24 mouse cellular contexts compared by ENCODE assay signal in genomic region chr17:24440377-24440776, GRCm38 (mm10). TPM values are rescaled to one million over a fixed set of nuclear protein-coding genes. Genes with fewer than 3 reads are reported as not detected.
DNase-seq lines count a peak whose midpoint lies in the region; ATAC-seq and TF ChIP-seq lines count a peak whose summit lies in the region.
"Had no signal": no experiment of that assay in that cellular context is flagged by ENCODE, and none has a peak within 500 bp of the region (broad histone marks: within the 10 kb centered on the region; RNA-seq: fewer than 3 reads in every experiment).

No protein-coding gene starts in this region.

- no peak overlapping the region for H3K4me2 ChIP-seq in heart, embryonic 12.5 days
- H3K4me2 ChIP-seq: forebrain, embryonic 13.5 days; heart, embryonic 11.5 days; heart, embryonic 15.5 days; hindbrain, embryonic 13.5 days had no signal

- ATAC-seq in heart, embryonic 12.5 days (ENCODE audit: insufficient number of reproducible peaks, low FRiP score): no peak
- ATAC-seq in cerebellum, adult (ENCODE audit: insufficient number of reproducible peaks, low FRiP score, low TSS enrichment): no peak
- ATAC-seq: activated CD4-positive, CD25-positive, alpha-beta regulatory T cell, adult 4 months; forebrain, embryonic 13.5 days; forebrain, embryonic 16.5 days; hindbrain, embryonic 16.5 days; intestine, embryonic 16.5 days had no signal

- H3K9me3 ChIP-seq in heart, embryonic 12.5 days (replicated peaks): no peaks in the 10 kb centered on the region
- H3K9me3 ChIP-seq: forebrain, embryonic 10.5 days; forebrain, embryonic 13.5 days; heart, embryonic 15.5 days; hindbrain, embryonic 10.5 days; hindbrain, embryonic 13.5 days had no signal

- no peaks in the 10 kb centered on the region for H3K79me2 ChIP-seq in heart, adult 2 months (replicated peaks; ENCODE audit: control insufficient read depth, insufficient read depth, low read length)

- WGBS in heart, adult 2 months: 83% methylated on average over 8 of the region's 8 CpGs
- WGBS in heart, embryonic 12.5 days: 89% methylated on average over 8 of the region's 8 CpGs

- no peaks in the 10 kb centered on the region for H3K4me1 ChIP-seq in heart, adult 2 months (ENCODE audit: control insufficient read depth, insufficient read depth, low read length)
- no peaks in the 10 kb centered on the region for H3K4me1 ChIP-seq in heart, embryonic 12.5 days (replicated peaks)
- H3K4me1 ChIP-seq: forebrain, embryonic 10.5 days; forebrain, embryonic 13.5 days; heart, embryonic 15.5 days; hindbrain, embryonic 10.5 days; hindbrain, embryonic 13.5 days had no signal

- 0 out of 2 replicates have a peak, but pooled peaks have one; percentile 13 for TF ChIP-seq EP300 in heart, adult 2 months (IDR thresholded peaks at IDR 0.05; ENCODE audit: insufficient read depth, low read depth, low read length)

- no peaks in the 10 kb centered on the region for H3K27me3 ChIP-seq in heart, adult 2 months (ENCODE audit: control insufficient read depth, insufficient read depth, low read length)
- H3K27me3 ChIP-seq in heart, embryonic 12.5 days (replicated peaks): no peaks in the 10 kb centered on the region
- H3K27me3 ChIP-seq: forebrain, embryonic 13.5 days; heart, embryonic 15.5 days; hindbrain, embryonic 13.5 days had no signal

- no peak overlapping the region for H3K27ac ChIP-seq in heart, adult 2 months
- no peak overlapping the region for H3K27ac ChIP-seq in heart, embryonic 12.5 days (ENCODE audit: poor library complexity, severe bottlenecking)
- H3K27ac ChIP-seq: forebrain, embryonic 10.5 days; forebrain, embryonic 13.5 days; heart, embryonic 15.5 days; hindbrain, embryonic 10.5 days; hindbrain, embryonic 13.5 days had no signal

- intact Hi-C loops in heart, adult 2 months (cut with DNase I): no loop called here

- H3K9ac ChIP-seq in heart, adult 2 months (ENCODE audit: low read depth, low read length): no peak overlapping the region
- no peak overlapping the region for H3K9ac ChIP-seq in heart, embryonic 12.5 days
- H3K9ac ChIP-seq: forebrain, embryonic 13.5 days; heart, embryonic 15.5 days; hindbrain, embryonic 13.5 days had no signal

- no peaks in the 10 kb centered on the region for H3K36me3 ChIP-seq in heart, adult 2 months (ENCODE audit: control insufficient read depth, insufficient read depth, low read length)
- H3K36me3 ChIP-seq in heart, embryonic 12.5 days: peaks cover 94% of the 10 kb centered on the region

- peak; percentile 52 for DNase-seq in adrenal gland, adult 2 months
- no peak for DNase-seq in adrenal gland, postnatal 4 days (ENCODE audit: low spot score in 2 of 2)
- no peak for DNase-seq in heart, adult 2 months
- peak; percentile 29 for DNase-seq in urinary bladder, adult 2 months (ENCODE audit: low spot score)
- no peak for DNase-seq in urinary bladder, postnatal 14 days (ENCODE audit: low spot score)
- DNase-seq: B cell, adult 2 months; cerebellum, adult 18-20 months; cerebellum, adult 9-10 months; gastrocnemius, postnatal 10 days; gastrocnemius, postnatal 36 days; heart, postnatal 10 days; heart, postnatal 36 days had no signal

- no peak for TF ChIP-seq POLR2A in heart, adult 2 months (IDR thresholded peaks at IDR 0.05; ENCODE audit: insufficient read depth, low read depth, low read length)

- TF ChIP-seq CTCF in heart, adult 2 months (IDR thresholded peaks at IDR 0.05): no peak

- H3K4me3 ChIP-seq in heart, adult 2 months: no peak overlapping the region
- H3K4me3 ChIP-seq in heart, embryonic 12.5 days: no peak overlapping the region
- H3K4me3 ChIP-seq: forebrain, embryonic 10.5 days; forebrain, embryonic 13.5 days; heart, embryonic 15.5 days; hindbrain, embryonic 10.5 days; hindbrain, embryonic 13.5 days had no signal

RNA-seq across cellular contexts. Expression of gene Dnase1l2, which starts 2.5 kb away (rescaled TPM):
- total RNA-seq in adrenal gland, adult 2 months (2021): 1 to 10 TPM; 2.1 to 3.7 TPM
- 1.8 and 4.1 TPM in 2 replicates for polyA plus RNA-seq in adrenal gland, adult 2 months (2012; rRNA removed)
- total RNA-seq in adrenal gland, postnatal 4 days (2021): 1 to 10 TPM; 3.1 to 3.4 TPM
- total RNA-seq in heart, adult 2 months (2021): 1 to 10 TPM in 1 of 2 experiments, under 1 TPM in 1; 0.65 to 1.5 TPM
- polyA plus RNA-seq in heart, adult 2 months (2012; rRNA removed): 5.2 and 7.2 TPM in 2 replicates
- 2.3 and 2.4 TPM in 2 replicates for polyA plus RNA-seq in heart, embryonic 12.5 days (2016; fragmentation: Nextera tagmentation; extraction: Ambion mirVana)
- polyA plus RNA-seq in urinary bladder, adult 2 months (2012; rRNA removed): 47.5 and 62.9 TPM in 2 replicates

RNA-seq across cellular contexts. Expression of gene Eci1, which starts 13.9 kb away (rescaled TPM):
- 100 to 1,000 TPM; 303 to 325 TPM for total RNA-seq in adrenal gland, adult 2 months (2021)
- 163 and 182 TPM in 2 replicates for polyA plus RNA-seq in adrenal gland, adult 2 months (2012; rRNA removed)
- total RNA-seq in adrenal gland, postnatal 4 days (2021): 100 to 1,000 TPM; 165 to 199 TPM
- 100 to 1,000 TPM; 421 to 487 TPM for total RNA-seq in heart, adult 2 months (2021)
- 414 and 486 TPM in 2 replicates for polyA plus RNA-seq in heart, adult 2 months (2012; rRNA removed)
- 209 and 215 TPM in 2 replicates for polyA plus RNA-seq in heart, embryonic 12.5 days (2016; fragmentation: Nextera tagmentation; extraction: Ambion mirVana)
- polyA plus RNA-seq in urinary bladder, adult 2 months (2012; rRNA removed): 116 and 139 TPM in 2 replicates

RNA-seq across cellular contexts. Expression of gene Rnps1, which starts 26.0 kb away (rescaled TPM):
- total RNA-seq in adrenal gland, adult 2 months (2021): 10 to 100 TPM; 61.4 to 70.3 TPM
- 84.4 and 95.2 TPM in 2 replicates for polyA plus RNA-seq in adrenal gland, adult 2 months (2012; rRNA removed)
- 100 to 1,000 TPM; 122 to 133 TPM for total RNA-seq in adrenal gland, postnatal 4 days (2021)
- total RNA-seq in heart, adult 2 months (2021): 10 to 100 TPM; 60.0 to 62.7 TPM
- polyA plus RNA-seq in heart, adult 2 months (2012; rRNA removed): 83.0 and 107 TPM in 2 replicates
- 246 and 247 TPM in 2 replicates for polyA plus RNA-seq in heart, embryonic 12.5 days (2016; fragmentation: Nextera tagmentation; extraction: Ambion mirVana)
- polyA plus RNA-seq in urinary bladder, adult 2 months (2012; rRNA removed): 119 and 134 TPM in 2 replicates

RNA-seq across cellular contexts. Expression of gene E4f1, which starts 29.7 kb away (rescaled TPM):
- 10 to 100 TPM; 17.0 to 21.8 TPM for total RNA-seq in adrenal gland, adult 2 months (2021)
- polyA plus RNA-seq in adrenal gland, adult 2 months (2012; rRNA removed): 57.5 and 59.5 TPM in 2 replicates
- total RNA-seq in adrenal gland, postnatal 4 days (2021): 10 to 100 TPM; 31.8 to 35.1 TPM
- total RNA-seq in heart, adult 2 months (2021): 10 to 100 TPM; 10.2 to 10.3 TPM
- polyA plus RNA-seq in heart, adult 2 months (2012; rRNA removed): 43.6 and 43.7 TPM in 2 replicates
- polyA plus RNA-seq in heart, embryonic 12.5 days (2016; fragmentation: Nextera tagmentation; extraction: Ambion mirVana): 22.2 and 22.5 TPM in 2 replicates
- polyA plus RNA-seq in urinary bladder, adult 2 months (2012; rRNA removed): 55.8 and 61.5 TPM in 2 replicates

RNA-seq across cellular contexts. Expression of gene Pgp, which starts 29.8 kb away (rescaled TPM):
- total RNA-seq in adrenal gland, adult 2 months (2021): 100 to 1,000 TPM in 1 of 2 experiments, 10 to 100 TPM in 1; 65.0 to 104 TPM
- 254 TPM in 2 replicates for polyA plus RNA-seq in adrenal gland, adult 2 months (2012; rRNA removed)
- 10 to 100 TPM; 44.6 to 46.4 TPM for total RNA-seq in adrenal gland, postnatal 4 days (2021)
- 10 to 100 TPM; 35.7 to 44.5 TPM for total RNA-seq in heart, adult 2 months (2021)
- polyA plus RNA-seq in heart, adult 2 months (2012; rRNA removed): 39.1 and 46.4 TPM in 2 replicates
- polyA plus RNA-seq in heart, embryonic 12.5 days (2016; fragmentation: Nextera tagmentation; extraction: Ambion mirVana): 71.9 and 73.7 TPM in 2 replicates
- 31.8 and 33.5 TPM in 2 replicates for polyA plus RNA-seq in urinary bladder, adult 2 months (2012; rRNA removed)

Comparison
In these comparisons a context has a peak if more than half of its experiments do, and no peak if none do; other contexts are left out.
1. DNase-seq: peak in adrenal gland, adult 2 months (single experiment) and urinary bladder, adult 2 months (single experiment); none in adrenal gland, postnatal 4 days (0 of 2), heart, adult 2 months (0 of 2) and urinary bladder, postnatal 14 days (single experiment).